Mouse (Mus musculus) effector memory CD4-positive, alpha-beta T cell, adult 5 months (primary cell): ENCODE measurements around the gene Nlrc5. TPM values are rescaled to one million over a fixed set of nuclear protein-coding genes. Genes with fewer than 3 reads are reported as not detected.

Experiments used
- polyA plus RNA-seq: library from polyadenylated mRNA; unstranded; fragments of 100-300 nt; shearing (Covaris generic); gene quantifications from one replicate; pipeline ENCODE4 v1.2.1, GENCODE M21; 2017

Gene Nlrc5
- polyA plus RNA-seq: 206 TPM

DNA sequence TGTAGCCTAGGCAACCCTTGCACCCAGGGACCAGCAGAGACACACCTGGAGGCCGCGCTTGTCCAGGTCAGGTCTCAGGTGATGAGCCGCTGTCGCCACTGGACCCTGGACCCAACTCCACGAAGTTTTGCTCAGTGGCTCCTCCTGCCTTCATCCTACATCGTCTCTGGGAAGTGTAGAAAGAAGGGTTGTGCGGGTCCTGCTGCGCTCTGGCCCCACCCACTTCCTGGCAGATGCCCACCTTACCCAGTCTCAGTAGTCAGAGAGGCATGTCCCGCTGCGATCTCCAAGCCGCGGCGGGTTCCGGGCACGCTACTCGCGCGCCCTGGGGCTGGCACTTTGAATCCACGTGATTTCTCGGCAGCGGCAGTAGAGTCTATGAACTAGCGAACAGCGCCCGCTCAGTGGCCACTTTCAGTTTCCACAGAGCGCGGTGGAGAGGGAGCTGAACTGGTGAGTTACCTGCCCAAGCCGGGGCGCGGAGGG lies at the start of gene Nlrc5:
TSS of gene Nlrc5 (plus strand) at position 376 of the 486 bp plus-strand sequence.

DNA sequence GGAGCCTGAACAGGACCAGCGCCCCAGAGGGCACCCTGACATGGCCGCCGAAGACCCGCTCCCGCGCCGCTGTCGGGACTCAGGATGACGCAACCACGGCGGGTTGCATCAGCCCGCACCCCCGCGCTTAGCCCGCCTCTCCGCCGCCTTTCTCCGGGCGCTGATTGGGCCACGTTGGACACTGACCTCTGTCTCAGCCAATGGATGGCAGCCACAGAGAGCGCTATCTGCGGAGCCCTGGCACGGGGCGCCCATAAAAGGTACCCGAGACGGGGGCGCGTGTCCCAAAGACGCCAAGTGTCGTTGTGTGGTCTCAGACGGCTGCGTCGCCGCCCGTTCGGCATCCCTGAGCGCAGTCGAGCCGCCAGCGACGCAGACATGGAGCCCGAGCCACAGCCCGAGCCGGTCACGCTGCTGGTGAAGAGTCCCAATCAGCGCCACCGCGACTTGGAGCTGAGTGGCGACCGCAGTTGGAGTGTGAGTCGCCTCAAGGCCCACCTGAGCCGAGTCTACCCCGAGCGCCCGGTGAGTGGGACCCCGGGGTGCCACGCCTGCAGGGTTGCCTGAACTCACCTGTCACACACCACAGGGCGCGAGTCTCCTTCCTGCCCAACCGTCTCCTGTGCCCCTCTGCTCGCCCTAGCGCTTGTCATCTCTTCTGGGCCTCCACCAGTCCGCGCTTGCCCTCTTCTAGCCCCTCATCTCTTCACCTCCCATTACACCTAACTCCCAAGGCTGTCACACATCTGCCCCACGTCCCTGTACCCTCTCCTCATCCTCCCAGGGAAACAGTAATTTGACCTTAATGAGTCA lies 47.7 kb upstream of the Nlrc5 start, which contains the start of gene Herpud1:
TSS of gene Herpud1 (plus strand) at position 225 of the 813 bp plus-strand sequence.

DNA sequence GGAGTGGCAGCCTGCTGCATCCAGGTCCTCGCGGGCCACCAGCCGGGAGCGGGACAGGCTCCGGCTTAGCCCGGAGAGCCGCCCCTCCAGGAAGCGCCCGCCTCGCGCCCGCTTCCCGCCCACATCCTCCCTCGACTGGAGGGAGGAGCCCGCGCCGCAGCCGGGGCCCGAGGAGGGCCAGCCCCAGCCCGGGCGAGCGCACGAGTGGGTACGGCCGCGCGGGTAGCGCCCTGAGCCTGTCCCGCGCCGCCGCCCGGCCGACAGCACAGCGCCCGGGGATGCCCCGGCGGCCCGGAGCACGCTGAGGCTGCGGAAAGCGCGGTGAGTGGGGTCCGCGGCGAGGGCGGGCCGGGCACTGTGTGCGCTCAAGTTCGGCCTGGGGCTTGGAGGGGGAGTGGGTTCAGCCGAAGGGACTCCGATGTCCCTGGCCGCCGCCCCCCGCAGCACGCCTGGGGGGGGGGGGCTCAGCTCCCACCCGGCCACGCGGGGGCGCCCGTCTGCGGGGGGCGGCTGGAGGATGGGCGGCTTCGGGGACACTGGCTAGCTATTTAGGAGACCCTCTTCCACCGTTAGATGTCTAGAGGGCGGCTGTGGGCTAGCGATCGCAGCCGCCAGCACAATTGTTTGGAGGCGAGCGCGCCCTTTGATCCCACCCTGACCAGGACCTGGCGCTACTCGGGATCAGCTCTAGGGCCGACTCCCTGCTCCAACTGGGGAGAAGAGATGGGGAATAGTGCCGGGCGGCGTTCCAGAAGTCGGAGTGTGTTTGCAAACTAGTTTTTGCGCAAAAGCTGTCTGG lies 98.9 kb downstream of the Nlrc5 start, which contains the start of gene Cpne2:
TSS of gene Cpne2 (plus strand) at position 118 of the 799 bp plus-strand sequence.

Other genes with a start within 250 kb of the Nlrc5 start
- gene Nup93, start 219.8 kb upstream of the Nlrc5 start, polyA plus RNA-seq: 35.0 TPM
- 0.11 TPM for gene Slc12a3, start 105.2 kb upstream of the Nlrc5 start, polyA plus RNA-seq
- 187 TPM for gene Herpud1, start 47.9 kb upstream of the Nlrc5 start, polyA plus RNA-seq
- 2.7 TPM for gene Cpne2, start 98.6 kb downstream of the Nlrc5 start, polyA plus RNA-seq
- 41.8 TPM for gene Rspry1, start 167.6 kb downstream of the Nlrc5 start, polyA plus RNA-seq
- gene Fam192a, start 167.6 kb downstream of the Nlrc5 start, polyA plus RNA-seq: 55.9 TPM
- 239 TPM for gene Arl2bp, start 232.2 kb downstream of the Nlrc5 start, polyA plus RNA-seq